Mouse (Mus musculus) neural tube, embryonic 14.5 days (tissue): ENCODE data around the gene Galnt11. TPM values are rescaled to one million over a fixed set of nuclear protein-coding genes. Genes with fewer than 3 reads are reported as not detected.
"Not testable (repeated sequence)": the region's sequence is repeated elsewhere in the genome, so short reads cannot be mapped to it uniquely, and the experiment has no call there.

Source experiments
- ATAC-seq: fragments of 200-750 bp; cut with Nextera tagmentation; 2 replicates; pipeline ENCODE4 v1.8.0; 2017; ENCODE audit warnings: low read depth, mild to moderate bottlenecking, moderate TSS enrichment, moderate library complexity
- H3K27ac ChIP-seq: fragments of 300-500 bp; sonication (generic); 2 replicates; pipeline ENCODE4 v1.5.1; 2014; ENCODE audit warnings: low read depth, mild to moderate bottlenecking, control low read depth, low read length, moderate library complexity, mixed read lengths
- H3K27me3 ChIP-seq: fragments of 300-500 bp; sonication (generic); 2 replicates; pipeline ENCODE4 v1.6.1; 2014; ENCODE audit warnings: low read length; ENCODE audit not compliant: control insufficient read depth, insufficient read depth
- H3K36me3 ChIP-seq: fragments of 300-500 bp; sonication (generic); 2 replicates; pipeline ENCODE4 v1.6.1; 2014; ENCODE audit warnings: low read length, mixed read lengths; ENCODE audit not compliant: control insufficient read depth, insufficient read depth
- H3K4me1 ChIP-seq: fragments of 300-500 bp; sonication (generic); 2 replicates; pipeline ENCODE4 v1.6.1; 2014; ENCODE audit warnings: low read length; ENCODE audit not compliant: control insufficient read depth, insufficient read depth
- H3K4me2 ChIP-seq: fragments of 300-500 bp; sonication (generic); 2 replicates; pipeline ENCODE4 v1.6.1; 2014; ENCODE audit warnings: mild to moderate bottlenecking, low read depth, low read length, control low read depth
- H3K4me3 ChIP-seq: fragments of 300-500 bp; sonication (generic); 2 replicates; pipeline ENCODE4 v1.5.1; 2014; ENCODE audit warnings: low read depth, low read length, control low read depth, mixed read lengths
- H3K9ac ChIP-seq: fragments of 300-500 bp; sonication (generic); replicated peaks from 2 replicates; pipeline ENCODE4 v1.6.1; 2014; ENCODE audit warnings: low read depth, mild to moderate bottlenecking, control low read depth, low read length, mixed read lengths
- H3K9me3 ChIP-seq: fragments of 300-500 bp; sonication (generic); 2 replicates; pipeline ENCODE4 v1.6.1; 2016; ENCODE audit warnings: low read length; ENCODE audit not compliant: control insufficient read depth
- WGBS: fragments of 180-500 bp; shearing (Covaris S2); extraction: QIAGEN DNeasy Blood & Tissue Kit; methylation state at CpG from one replicate; pipeline ENCODE4 v1.1.7; 2014; 5-methylcytosine and 5-hydroxymethylcytosine counted together
- polyA plus RNA-seq: library from polyadenylated mRNA; unstranded; fragments of >200 nt; fragmentation: Nextera tagmentation; extraction: Ambion mirVana; gene quantifications from 2 replicates; pipeline ENCODE4 v1.2.1, GENCODE M21; 2014

Galnt11 gene
- polyA plus RNA-seq, 1 experiment from 2014 or later = 69.0 TPM

DNA sequence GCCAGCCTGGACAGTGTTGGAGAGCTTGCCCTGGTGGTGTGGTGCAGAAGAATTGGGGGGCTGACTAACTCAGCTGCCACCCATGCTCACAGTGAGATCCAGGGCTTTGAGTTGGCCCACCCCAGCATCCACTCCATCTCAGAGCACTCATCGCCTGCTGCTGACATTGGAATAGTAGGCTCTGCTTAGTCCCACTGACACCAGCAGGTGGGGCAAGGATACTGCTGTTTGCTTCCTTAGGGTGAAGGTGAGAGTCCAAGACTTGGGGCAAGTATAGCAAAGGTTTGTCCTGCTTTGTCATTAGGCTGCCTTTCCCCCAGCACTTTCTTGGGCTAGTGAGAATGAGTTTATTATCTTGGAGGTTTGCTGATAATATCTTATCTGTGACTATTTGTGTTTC, 32.9 kb upstream of the Galnt11 start:
- H3K9ac ChIP-seq = no peak overlapping the region
- H3K4me2 ChIP-seq = no peak overlapping the region
- no peaks in the 10 kb centered on the region for H3K4me1 ChIP-seq
- H3K27me3 ChIP-seq = no peaks in the 10 kb centered on the region
- H3K4me3 ChIP-seq = no peak overlapping the region
- WGBS = 63% methylated on average over 1 of the region's 1 CpGs
- no peak overlapping the region for H3K27ac ChIP-seq
- H3K9me3 ChIP-seq = no peaks in the 10 kb centered on the region
- H3K36me3 ChIP-seq = no peaks in the 10 kb centered on the region
- no peak for ATAC-seq

DNA sequence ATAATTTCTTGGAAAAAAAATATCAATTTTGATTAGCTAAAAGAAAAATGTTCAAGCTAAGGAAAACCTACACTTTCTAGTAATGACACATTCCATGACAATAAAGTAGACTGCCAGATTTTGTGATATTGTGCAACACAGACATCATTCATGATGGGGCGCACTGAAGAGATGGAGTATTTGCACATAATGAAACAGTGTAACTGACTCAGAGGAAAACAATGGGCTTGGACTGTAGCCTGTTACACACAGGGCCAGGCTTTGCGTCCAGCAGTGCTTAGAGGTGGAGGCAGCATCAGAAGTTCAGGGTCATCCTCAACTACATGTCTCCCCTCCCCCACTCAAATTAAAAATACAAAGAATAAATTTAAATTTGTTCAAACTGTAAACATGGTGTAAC, 31.2 kb upstream of the Galnt11 start:
- no peak overlapping the region for H3K4me3 ChIP-seq
- no peaks in the 10 kb centered on the region for H3K4me1 ChIP-seq
- no peaks in the 10 kb centered on the region for H3K9me3 ChIP-seq
- no peaks in the 10 kb centered on the region for H3K36me3 ChIP-seq
- no peaks in the 10 kb centered on the region for H3K27me3 ChIP-seq
- no peak for ATAC-seq
- 80% methylated on average over 2 of the region's 2 CpGs for WGBS
- H3K4me2 ChIP-seq = no peak overlapping the region
- no peak overlapping the region for H3K27ac ChIP-seq
- H3K9ac ChIP-seq = no peak overlapping the region

DNA sequence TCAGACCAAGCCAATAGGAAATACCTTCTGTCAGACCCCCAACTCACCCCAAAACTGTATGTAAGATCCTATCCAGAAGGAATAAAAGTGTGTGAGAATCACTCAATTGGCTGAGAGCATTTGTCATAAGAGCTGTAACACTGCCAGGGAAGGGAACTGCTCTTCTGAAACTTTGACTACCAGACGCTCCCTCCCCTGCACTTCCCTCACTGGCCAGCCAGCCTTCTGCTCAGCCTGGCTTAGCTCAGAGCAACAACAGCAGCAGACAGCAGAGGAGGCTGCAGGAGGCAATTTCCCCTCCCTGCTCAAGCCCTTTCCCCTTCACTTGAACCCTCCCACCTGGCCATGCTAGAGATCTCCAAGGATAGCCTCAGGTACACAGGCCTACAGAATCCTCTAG, 9.8 kb upstream of the Galnt11 start:
- Histone ChIP-seq H3K27me3 (no peaks in the 10 kb centered on the region), H3K9ac (no peak overlapping the region), H3K9me3 (no peaks in the 10 kb centered on the region), H3K4me2 (no peak overlapping the region), H3K4me3 (no peak overlapping the region), H3K4me1 (no peaks in the 10 kb centered on the region), H3K36me3 (no peaks in the 10 kb centered on the region), H3K27ac (no peak overlapping the region)
- no peak for ATAC-seq
- 80% methylated on average over 1 of the region's 1 CpGs for WGBS

DNA sequence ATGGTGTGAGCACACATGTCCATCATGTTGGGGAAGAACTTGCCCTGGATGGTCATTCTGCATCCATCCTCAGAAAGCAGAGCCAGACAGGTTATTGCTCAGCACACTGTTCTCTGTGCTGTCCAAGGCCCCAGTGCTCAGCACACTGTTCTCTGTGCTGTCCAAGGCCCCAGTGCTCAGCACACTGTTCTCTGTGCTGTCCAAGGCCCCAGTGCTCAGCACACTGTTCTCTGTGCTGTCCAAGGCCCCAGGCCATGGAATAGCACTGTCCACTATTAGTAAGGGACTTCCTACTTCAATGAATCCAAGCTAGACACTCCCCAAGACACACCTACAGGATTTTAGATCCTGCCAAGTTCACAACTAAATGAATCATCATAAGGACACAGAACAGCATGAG, 8.5 kb upstream of the Galnt11 start:
- H3K36me3 ChIP-seq, H3K27ac ChIP-seq, H3K9ac ChIP-seq, ATAC-seq, H3K4me3 ChIP-seq, H3K4me1 ChIP-seq, H3K4me2 ChIP-seq, H3K9me3 ChIP-seq, H3K27me3 ChIP-seq: not testable (repeated sequence)

DNA sequence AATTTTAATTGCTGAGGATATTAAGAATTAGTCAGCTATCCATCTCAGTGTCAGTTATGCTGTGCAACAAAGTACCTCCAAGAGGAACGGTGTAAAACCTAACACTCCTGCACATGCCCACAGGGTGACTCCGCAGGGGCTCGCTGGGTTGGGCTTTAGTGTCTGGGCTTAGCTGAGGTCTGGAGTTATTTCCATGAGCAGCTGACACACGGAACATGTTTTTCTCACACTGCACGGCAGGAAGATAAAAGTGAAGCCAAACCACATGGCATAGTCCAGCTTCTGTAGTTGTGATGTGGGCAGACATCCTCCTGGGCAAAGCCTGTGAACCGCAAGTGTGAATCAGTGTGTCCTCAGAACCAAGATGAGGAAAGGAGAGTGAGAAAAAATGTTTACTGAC, 6.7 kb upstream of the Galnt11 start:
- H3K36me3 ChIP-seq = no peaks in the 10 kb centered on the region
- H3K4me3 ChIP-seq = no peak overlapping the region
- no peak overlapping the region for H3K4me2 ChIP-seq
- no peaks in the 10 kb centered on the region for H3K27me3 ChIP-seq
- ATAC-seq = no peak
- no peaks in the 10 kb centered on the region for H3K4me1 ChIP-seq
- H3K27ac ChIP-seq = no peak overlapping the region
- no peak overlapping the region for H3K9ac ChIP-seq
- no peaks in the 10 kb centered on the region for H3K9me3 ChIP-seq
- 94% methylated on average over 6 of the region's 6 CpGs for WGBS

DNA sequence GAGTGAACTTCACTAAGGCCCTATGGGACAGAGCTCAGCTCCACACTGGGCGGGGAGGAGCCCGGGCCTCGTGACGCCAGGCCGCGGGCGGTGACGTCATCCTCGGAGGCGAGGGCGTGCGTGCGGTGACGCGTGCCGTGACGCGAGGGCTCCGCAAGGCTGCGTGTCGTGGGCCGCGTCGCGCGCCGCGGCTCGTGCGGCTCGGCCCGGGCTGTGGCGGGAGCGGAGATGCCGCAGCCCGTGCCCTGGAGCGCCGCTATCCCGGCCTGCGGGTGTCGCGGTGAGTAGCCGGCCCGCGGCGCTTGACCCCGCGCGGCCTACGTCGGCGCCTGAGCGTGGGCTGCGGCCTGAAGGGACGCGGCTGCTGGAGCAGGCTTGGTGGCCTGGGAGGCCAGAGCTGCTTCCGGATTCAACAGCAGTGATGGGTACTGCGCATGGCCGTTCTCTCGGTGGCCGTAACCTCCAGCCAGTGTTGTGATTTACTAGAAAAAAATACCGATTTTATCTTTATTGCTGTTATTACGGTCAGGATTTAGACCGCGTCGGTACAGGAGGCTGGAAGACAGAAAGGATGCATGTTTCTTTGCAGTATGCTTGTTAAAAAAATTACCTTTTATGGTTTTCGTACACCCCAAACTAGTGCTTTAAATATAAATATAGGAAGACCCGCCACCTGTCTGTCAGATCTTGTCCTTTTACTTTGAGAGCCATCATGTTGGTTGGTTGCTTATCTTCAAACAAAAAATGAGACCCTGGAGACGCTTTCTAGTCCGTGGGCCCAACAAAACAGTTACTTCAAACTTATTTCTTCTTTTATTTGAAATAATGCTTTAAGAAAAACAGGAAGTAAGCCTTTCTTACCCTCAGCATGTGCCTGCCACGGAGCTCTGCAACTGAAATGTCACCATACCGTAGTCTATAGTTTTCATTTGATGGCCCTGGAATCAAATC, 1.3 kb downstream of the Galnt11 start, which contains the start of gene E130116L18Rik:
Gene E130116L18Rik (minus strand): TSS at position 402 of the 951 bp plus-strand sequence.
- no peaks in the 10 kb centered on the region for H3K9me3 ChIP-seq
- peaks cover 8% of the 10 kb centered on the region; the same call in 1 of the 2 replicates for H3K4me1 ChIP-seq
- H3K36me3 ChIP-seq = no peaks in the 10 kb centered on the region
- ATAC-seq = peak; percentile 99
- peak within 1 kb of the TSS; percentile 86 for H3K27ac ChIP-seq
- H3K4me2 ChIP-seq = peak within 1 kb of the TSS; percentile 61
- peak within 1 kb of the TSS; percentile 63 for H3K4me3 ChIP-seq
- H3K9ac ChIP-seq = peak within 1 kb of the TSS; percentile 92
- no peaks in the 10 kb centered on the region for H3K27me3 ChIP-seq
- WGBS = 4% methylated on average over 72 of the region's 72 CpGs

DNA sequence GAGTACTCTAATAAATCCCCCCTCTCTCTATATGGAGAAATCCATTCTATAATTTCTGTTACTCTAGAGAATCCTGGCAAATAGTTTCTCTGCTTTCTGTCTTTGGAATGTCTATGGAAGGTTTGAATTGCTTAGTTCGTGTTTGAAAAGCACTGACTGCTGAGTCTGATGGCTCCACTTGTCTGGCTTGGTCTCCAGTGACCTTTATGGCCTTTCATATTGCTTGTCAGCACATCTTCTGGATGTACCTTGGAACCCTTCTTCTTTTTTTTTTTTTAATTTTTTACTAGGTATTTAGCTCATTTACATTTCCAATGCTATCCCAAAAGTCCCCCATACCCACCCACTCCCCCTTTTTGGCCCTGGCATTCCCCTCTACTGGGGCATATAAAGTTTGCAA, 2.7 kb downstream of the Galnt11 start:
- 96% methylated on average over 1 of the region's 1 CpGs for WGBS
- H3K9me3 ChIP-seq, H3K27me3 ChIP-seq, H3K36me3 ChIP-seq, H3K4me3 ChIP-seq, H3K9ac ChIP-seq, H3K4me1 ChIP-seq, ATAC-seq, H3K4me2 ChIP-seq, H3K27ac ChIP-seq: not testable (repeated sequence)

DNA sequence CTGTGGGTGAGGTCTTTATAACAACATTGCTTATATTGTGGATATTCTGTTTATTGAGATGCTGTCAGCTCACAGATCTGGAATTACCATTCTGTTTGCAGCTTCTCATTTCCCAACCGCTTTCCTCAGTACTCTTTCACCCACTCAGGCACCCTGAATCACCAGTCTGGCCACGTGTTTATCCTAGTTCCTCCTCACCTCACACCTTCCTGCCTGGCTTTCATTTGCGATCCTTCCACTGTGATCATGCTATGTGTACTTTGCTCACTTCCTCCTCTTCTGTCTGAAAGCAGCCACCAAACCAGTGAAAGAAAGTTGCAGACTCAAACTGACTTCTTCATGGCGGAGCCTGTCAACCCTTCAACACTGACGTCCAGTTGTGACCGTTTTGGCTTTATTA, 21.4 kb downstream of the Galnt11 start:
- peaks cover 7% of the 10 kb centered on the region for H3K36me3 ChIP-seq
- no peaks in the 10 kb centered on the region for H3K9me3 ChIP-seq
- no peak overlapping the region for H3K27ac ChIP-seq
- no peak overlapping the region for H3K4me3 ChIP-seq
- H3K9ac ChIP-seq = no peak overlapping the region
- H3K27me3 ChIP-seq = no peaks in the 10 kb centered on the region
- H3K4me2 ChIP-seq = no peak overlapping the region
- no peak for ATAC-seq
- 92% methylated on average over 6 of the region's 6 CpGs for WGBS
- H3K4me1 ChIP-seq = no peaks in the 10 kb centered on the region

DNA sequence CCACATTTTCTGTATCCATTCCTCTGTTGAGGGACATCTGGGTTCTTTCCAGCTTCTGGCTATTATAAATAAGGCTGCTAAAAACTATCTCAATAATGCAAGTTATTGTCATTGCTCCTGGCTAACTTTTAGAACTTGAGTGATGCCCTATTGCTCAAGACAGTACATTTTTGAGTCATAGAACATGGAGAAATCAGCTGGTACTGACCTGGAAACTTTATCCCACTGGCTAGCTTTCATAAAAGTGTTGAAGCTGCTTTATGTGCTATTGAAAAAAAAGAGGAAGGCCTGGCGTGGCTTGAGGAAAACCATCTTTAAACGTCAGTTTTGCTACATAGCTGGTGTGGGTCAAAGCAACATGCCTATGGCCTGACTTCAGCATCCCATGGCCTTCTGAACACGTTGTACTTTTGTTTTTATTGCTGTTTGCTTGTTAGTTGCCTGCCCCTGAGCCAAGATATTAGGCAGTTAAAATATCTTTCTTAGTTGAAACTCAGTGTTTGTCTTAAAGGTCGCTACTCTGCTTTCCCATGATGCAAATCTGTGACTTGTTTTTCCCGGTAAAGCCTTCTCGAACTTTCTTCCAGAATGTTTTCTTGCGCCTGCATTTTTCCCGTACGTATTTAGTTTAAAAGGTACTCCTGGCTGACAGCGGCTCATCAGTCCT, 24.2 kb downstream of the Galnt11 start:
- Histone ChIP-seq H3K27me3 (no peaks in the 10 kb centered on the region), H3K36me3 (peaks cover 16% of the 10 kb centered on the region), H3K9me3 (no peaks in the 10 kb centered on the region), H3K4me2 (no peak overlapping the region), H3K27ac (no peak overlapping the region), H3K9ac (no peak overlapping the region), H3K4me3 (no peak overlapping the region), H3K4me1 (no peaks in the 10 kb centered on the region)
- 89% methylated on average over 10 of the region's 10 CpGs for WGBS
- no peak for ATAC-seq
